Mouse (Mus musculus) lung, postnatal 0 days (tissue): ENCODE measurements around the gene Ifna15. TPM values are rescaled to one million over a fixed set of nuclear protein-coding genes. Genes with fewer than 3 reads are reported as not detected.

Experiments used
- ATAC-seq: fragments of 200-750 bp; cut with Nextera tagmentation; 2 replicates; pipeline ENCODE4 v1.8.0; 2017; ENCODE audit warnings: moderate library complexity
- DNase-seq: peaks from one replicate; pipeline ENCODE4 v3.0.0-alpha.2; 2016; ENCODE audit warnings: low spot score
- H3K27ac ChIP-seq: fragments of 300-500 bp; sonication (generic); 2 replicates; pipeline ENCODE4 v1.5.1; 2014; ENCODE audit warnings: antibody characterized with exemption, mild to moderate bottlenecking, low read length, mixed read lengths
- H3K27me3 ChIP-seq: fragments of 300-500 bp; sonication (generic); replicated peaks from 2 replicates; pipeline ENCODE4 v1.6.1; 2014; ENCODE audit warnings: low read length, mixed read lengths; ENCODE audit not compliant: insufficient read depth
- H3K36me3 ChIP-seq: fragments of 300-500 bp; sonication (generic); 2 replicates; pipeline ENCODE4 v1.6.1; 2014; ENCODE audit warnings: low read length, mixed read lengths; ENCODE audit not compliant: insufficient read depth
- H3K4me1 ChIP-seq: fragments of 300-500 bp; sonication (generic); 2 replicates; pipeline ENCODE4 v1.6.1; 2014; ENCODE audit warnings: antibody characterized with exemption, low read depth, low read length, mixed read lengths; ENCODE audit not compliant: insufficient read depth
- H3K4me2 ChIP-seq: fragments of 300-500 bp; sonication (generic); replicated peaks from 2 replicates; pipeline ENCODE4 v1.6.1; 2014; ENCODE audit warnings: low read depth, mild to moderate bottlenecking, low read length, moderate library complexity, mixed read lengths
- H3K4me3 ChIP-seq: fragments of 300-500 bp; sonication (generic); 2 replicates; pipeline ENCODE4 v1.5.1; 2014; ENCODE audit warnings: low read depth, low read length
- H3K9ac ChIP-seq: fragments of 300-500 bp; sonication (generic); replicated peaks from 2 replicates; pipeline ENCODE4 v1.6.1; 2014; ENCODE audit warnings: low read depth, mild to moderate bottlenecking
- H3K9me3 ChIP-seq: fragments of 300-500 bp; sonication (generic); 2 replicates; pipeline ENCODE4 v1.6.1; 2016; ENCODE audit warnings: low read length, mixed read lengths
- CTCF ChIP-seq: IDR thresholded peaks from 2 replicates; pipeline ENCODE4 v1.5.1; 2016; ENCODE audit warnings: antibody characterized with exemption, mild to moderate bottlenecking
- EP300 ChIP-seq: IDR thresholded peaks from 2 replicates; pipeline ENCODE4 v1.6.1; 2016; ENCODE audit warnings: antibody characterized with exemption, mild to moderate bottlenecking, control low read depth
- WGBS: fragments of 180-500 bp; shearing (Covaris S2); extraction: QIAGEN DNeasy Blood & Tissue Kit; methylation state at CpG from one replicate; pipeline ENCODE4 v1.1.7; 2014; 5-methylcytosine and 5-hydroxymethylcytosine counted together
- polyA plus RNA-seq: library from polyadenylated mRNA; unstranded; fragments of >200 nt; fragmentation: Nextera tagmentation; extraction: Ambion mirVana; gene quantifications from 2 replicates; pipeline ENCODE4 v1.2.1, GENCODE M21; 2015

Ifna15 gene
- polyA plus RNA-seq, 1 experiment from 2014 or later, result not detected

- H3K4me1 ChIP-seq, result no peaks in the 10 kb centered on the region; the same call in 1 of the 2 replicates
- 46% methylated on average over 1 of the region's 1 CpGs for WGBS
- H3K9me3 ChIP-seq, result no peaks in the 10 kb centered on the region
- no peaks in the 10 kb centered on the region for H3K27me3 ChIP-seq
- H3K4me3 ChIP-seq, result no peak overlapping the region
- no peaks in the 10 kb centered on the region for H3K36me3 ChIP-seq
- H3K4me2 ChIP-seq, result no peak overlapping the region
- TF ChIP-seq EP300 (no peak), CTCF (no peak)
- ATAC-seq (no peak), DNase-seq (no peak)
- no peak overlapping the region for H3K27ac ChIP-seq
- H3K9ac ChIP-seq, result no peak overlapping the region
Measured at GRCm38 (mm10) chr4:88547986-88548385, 10.1 kb downstream of the Ifna15 start.

- 47% methylated on average over 2 of the region's 2 CpGs for WGBS
- no peak overlapping the region for H3K9ac ChIP-seq
- H3K27ac ChIP-seq, result no peak overlapping the region
- no peaks in the 10 kb centered on the region for H3K27me3 ChIP-seq
- H3K4me3 ChIP-seq, result no peak overlapping the region
- TF ChIP-seq EP300 (no peak), CTCF (peak; percentile 95)
- no peak overlapping the region for H3K4me2 ChIP-seq
- ATAC-seq (no peak), DNase-seq (peak; percentile 88)
- H3K9me3 ChIP-seq, result no peaks in the 10 kb centered on the region
- H3K4me1 ChIP-seq, result no peaks in the 10 kb centered on the region
- no peaks in the 10 kb centered on the region for H3K36me3 ChIP-seq
Measured at GRCm38 (mm10) chr4:88543649-88544234, 14.3 kb downstream of the Ifna15 start.

- Histone ChIP-seq H3K27ac (peak overlapping the region; percentile 16), H3K9me3 (no peaks in the 10 kb centered on the region), H3K27me3 (no peaks in the 10 kb centered on the region), H3K4me2 (peak overlapping the region; percentile 40), H3K4me3 (peak overlapping the region; percentile 19), H3K9ac (no peak overlapping the region), H3K36me3 (no peaks in the 10 kb centered on the region), H3K4me1 (0 out of 2 replicates have a peak, but pooled peaks cover 4% of the 10 kb centered on the region)
- TF ChIP-seq EP300 (peak; percentile 76), CTCF (no peak)
- DNase-seq (peak; percentile 94), ATAC-seq (peak; percentile 87)
- 14% methylated on average over 12 of the region's 12 CpGs for WGBS
Measured at GRCm38 (mm10) chr4:88537328-88537727, 20.7 kb downstream of the Ifna15 start.

- Histone ChIP-seq H3K27me3 (no peaks in the 10 kb centered on the region), H3K9ac (no peak overlapping the region), H3K36me3 (no peaks in the 10 kb centered on the region), H3K4me3 (no peak overlapping the region), H3K27ac (peak overlapping the region; percentile 16; the same call in 1 of the 2 replicates), H3K4me1 (0 out of 2 replicates have a peak, but pooled peaks cover 4% of the 10 kb centered on the region), H3K9me3 (no peaks in the 10 kb centered on the region), H3K4me2 (no peak overlapping the region)
- peak; percentile 62 for DNase-seq
- 33% methylated on average over 7 of the region's 7 CpGs for WGBS
- TF ChIP-seq CTCF (no peak), EP300 (no peak)
- ATAC-seq, result peak; percentile 81
Measured at GRCm38 (mm10) chr4:88536640-88537039, 21.4 kb downstream of the Ifna15 start.

GRCm38 (mm10) chr4:88535742-88536141 lies 22.3 kb downstream of the Ifna15 start:
- ATAC-seq, result no peak
- WGBS, result 89% methylated on average over 1 of the region's 1 CpGs

GRCm38 (mm10) chr4:88534903-88535302 lies 23.1 kb downstream of the Ifna15 start:
- no peaks in the 10 kb centered on the region for H3K36me3 ChIP-seq
- H3K27me3 ChIP-seq, result no peaks in the 10 kb centered on the region
- no peaks in the 10 kb centered on the region for H3K9me3 ChIP-seq
- H3K27ac ChIP-seq, result no peak overlapping the region
- ATAC-seq, result no peak
- H3K9ac ChIP-seq, result no peak overlapping the region
- H3K4me1 ChIP-seq, result 0 out of 2 replicates have a peak, but pooled peaks cover 4% of the 10 kb centered on the region
- DNase-seq, result no peak
- H3K4me3 ChIP-seq, result no peak overlapping the region
- H3K4me2 ChIP-seq, result no peak overlapping the region
- TF ChIP-seq EP300, result no peak
- no peak for TF ChIP-seq CTCF
- 58% methylated on average over 1 of the region's 1 CpGs for WGBS

More at GRCm38 (mm10) chr4:88535742-88536141, 22.3 kb downstream of the Ifna15 start:
- no peaks in the 10 kb centered on the region for H3K9me3 ChIP-seq
- H3K4me2 ChIP-seq, result no peak overlapping the region
- H3K4me3 ChIP-seq, result no peak overlapping the region
- no peak overlapping the region for H3K27ac ChIP-seq
- no peak for DNase-seq
- no peak overlapping the region for H3K9ac ChIP-seq
- 0 out of 2 replicates have a peak, but pooled peaks cover 4% of the 10 kb centered on the region for H3K4me1 ChIP-seq
- no peaks in the 10 kb centered on the region for H3K36me3 ChIP-seq
- TF ChIP-seq CTCF, result no peak
- no peaks in the 10 kb centered on the region for H3K27me3 ChIP-seq
